Mouse (Mus musculus): Measurements from ENCODE around the gene Vmn1r90.
"Not testable (repeated sequence)": the region's sequence is repeated elsewhere in the genome, so short reads cannot be mapped to it uniquely, and the experiment has no call there.

Gene Vmn1r90

DNA sequence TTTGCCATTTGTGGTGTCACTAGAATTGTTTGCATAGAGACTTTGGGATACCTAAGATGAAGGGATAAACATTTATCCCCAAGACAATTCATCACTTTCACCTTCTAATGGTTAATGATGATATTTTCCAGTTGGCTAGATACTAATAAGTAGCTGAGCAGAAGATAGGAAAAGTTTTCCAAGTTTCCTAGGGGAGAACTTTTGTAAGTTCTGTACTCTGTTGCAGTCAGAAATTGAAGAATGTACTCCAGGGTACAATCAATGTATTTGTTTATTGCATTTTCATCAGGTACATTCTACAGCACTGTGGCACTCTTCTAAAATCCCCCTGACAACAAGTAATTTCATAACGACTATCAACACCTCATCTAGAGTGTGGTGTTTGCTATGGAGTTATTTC lies at the start of gene Vmn1r90:
Gene Vmn1r90 (minus strand): TSS at position 101 of the 400 bp plus-strand sequence.
- in situ Hi-C loops (cut with MseI, MboI): no loop called here

DNA sequence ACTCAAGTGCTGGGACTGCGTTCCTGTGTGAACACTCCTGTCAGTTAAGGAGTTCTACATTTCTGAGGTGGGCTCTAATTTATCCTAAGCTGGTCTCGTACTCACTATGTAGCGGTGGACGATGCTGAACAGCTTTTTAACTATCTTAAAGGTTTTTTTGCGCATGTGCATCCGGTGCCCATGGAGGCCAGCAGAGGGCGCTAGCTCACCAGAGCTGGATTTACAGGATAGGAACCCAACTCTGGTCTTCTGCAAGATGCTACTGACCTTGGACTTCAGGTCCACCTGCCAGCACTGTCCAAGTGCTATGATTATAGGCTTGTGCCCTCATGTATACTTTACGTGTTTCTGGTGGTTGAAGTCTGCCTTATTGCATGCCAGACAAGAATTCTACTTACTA lies 29.7 kb upstream of the Vmn1r90 start:
- in situ Hi-C loops (cut with MseI, MboI): not testable (repeated sequence)

DNA sequence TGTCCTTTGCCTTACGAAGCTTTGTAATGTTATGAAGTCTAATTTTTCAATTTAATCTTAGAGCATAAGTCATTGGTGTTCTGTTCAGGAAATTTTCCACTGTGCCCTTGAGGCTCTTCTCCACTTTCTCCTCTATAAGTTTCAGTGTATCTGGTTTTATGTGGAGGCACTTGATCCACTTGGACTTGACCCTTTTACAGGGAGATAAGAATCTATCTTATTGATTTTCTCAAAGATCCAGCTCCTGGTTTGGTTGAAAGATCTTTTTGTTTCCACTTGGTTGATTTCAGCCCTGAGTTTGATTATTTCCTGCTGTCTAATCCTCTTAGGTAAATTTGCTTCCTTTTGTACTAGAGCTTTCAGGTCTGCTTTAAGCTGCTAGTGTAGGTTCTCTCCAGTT lies 11.0 kb downstream of the Vmn1r90 start:
- in situ Hi-C loops (cut with MseI, MboI): no loop called here

DNA sequence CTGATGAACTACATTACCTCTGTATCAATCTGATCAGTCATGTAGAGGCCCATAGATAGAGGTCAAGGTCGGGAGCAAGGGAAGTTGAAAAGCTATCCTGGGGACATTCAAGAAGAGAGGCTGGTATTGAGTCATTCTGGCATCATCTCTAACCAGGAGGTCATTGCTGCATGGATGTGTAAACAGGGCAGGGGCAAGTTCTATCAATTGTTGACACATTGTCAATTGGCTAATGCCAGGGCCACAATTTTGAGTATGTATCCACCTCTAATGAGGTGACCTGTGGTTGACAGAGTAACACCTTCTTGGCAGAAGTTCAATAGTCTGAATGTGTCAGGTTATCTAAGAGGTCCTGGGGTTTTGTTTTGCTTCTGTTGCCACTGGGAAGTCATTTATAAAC lies 38.0 kb downstream of the Vmn1r90 start:
- in situ Hi-C loops (cut with MseI, MboI): no loop called here

DNA sequence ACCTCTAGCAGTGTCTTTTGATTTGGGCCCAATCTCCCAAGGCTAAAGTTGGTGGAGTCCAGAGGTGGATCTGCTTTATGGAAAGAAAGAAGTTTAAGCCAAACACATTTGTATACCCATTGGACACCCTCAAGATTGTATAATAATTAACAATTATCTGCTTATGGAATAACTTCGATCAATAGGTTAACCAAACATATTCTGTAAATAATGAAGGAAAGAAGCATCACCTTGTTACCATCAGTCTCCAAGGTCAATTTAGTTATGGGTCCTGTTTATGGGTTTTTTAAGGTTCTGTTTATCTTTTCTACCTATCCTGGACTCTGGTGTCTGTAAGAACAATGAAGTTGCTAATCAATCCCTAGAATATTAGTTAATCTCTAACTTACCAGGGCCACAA lies 40.7 kb downstream of the Vmn1r90 start:
- in situ Hi-C loops (cut with MseI, MboI): no loop called here

DNA sequence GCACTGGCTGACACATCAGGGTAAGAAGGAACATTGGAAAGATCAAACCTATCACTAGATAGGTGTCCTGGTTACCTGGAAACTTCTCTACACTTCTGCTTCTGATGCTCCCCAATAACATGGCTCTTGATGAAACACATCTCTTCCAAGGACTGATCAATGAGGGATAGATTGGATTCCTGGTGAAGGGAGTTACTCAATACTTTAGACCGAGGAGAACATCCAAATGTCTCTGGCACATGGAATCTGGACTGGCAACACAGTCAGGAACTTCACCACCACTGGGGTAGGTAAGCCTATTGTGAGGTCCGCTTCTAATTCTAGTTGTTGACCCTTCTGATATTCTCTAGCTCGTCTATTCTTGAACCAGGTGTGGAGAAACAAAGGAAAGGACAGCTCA lies 45.0 kb downstream of the Vmn1r90 start:
- in situ Hi-C loops (cut with MseI, MboI): no loop called here
